Mouse (Mus musculus) heart, postnatal 25 days (tissue): ENCODE measurements around the gene Them7. TPM values are rescaled to one million over a fixed set of nuclear protein-coding genes. Genes with fewer than 3 reads are reported as not detected.

Source experiments
- DNase-seq: peaks from one replicate; pipeline ENCODE4 v3.0.0; 2022; ENCODE audit warnings: low spot score
- intact Hi-C: fragments of 180-260 bp; cut with DNase I; formaldehyde crosslinking; loops from one replicate; pipeline ENCODE4 v1.15.1; 2025
- total RNA-seq, 2 experiments: library from RNA; stranded (reverse); gene quantifications; 2 replicates each; pipeline ENCODE4 v1.2.3; 2021

The Them7 gene
- total RNA-seq, 2 experiments from 2014 or later = 1.8 to 2.0 TPM

DNA sequence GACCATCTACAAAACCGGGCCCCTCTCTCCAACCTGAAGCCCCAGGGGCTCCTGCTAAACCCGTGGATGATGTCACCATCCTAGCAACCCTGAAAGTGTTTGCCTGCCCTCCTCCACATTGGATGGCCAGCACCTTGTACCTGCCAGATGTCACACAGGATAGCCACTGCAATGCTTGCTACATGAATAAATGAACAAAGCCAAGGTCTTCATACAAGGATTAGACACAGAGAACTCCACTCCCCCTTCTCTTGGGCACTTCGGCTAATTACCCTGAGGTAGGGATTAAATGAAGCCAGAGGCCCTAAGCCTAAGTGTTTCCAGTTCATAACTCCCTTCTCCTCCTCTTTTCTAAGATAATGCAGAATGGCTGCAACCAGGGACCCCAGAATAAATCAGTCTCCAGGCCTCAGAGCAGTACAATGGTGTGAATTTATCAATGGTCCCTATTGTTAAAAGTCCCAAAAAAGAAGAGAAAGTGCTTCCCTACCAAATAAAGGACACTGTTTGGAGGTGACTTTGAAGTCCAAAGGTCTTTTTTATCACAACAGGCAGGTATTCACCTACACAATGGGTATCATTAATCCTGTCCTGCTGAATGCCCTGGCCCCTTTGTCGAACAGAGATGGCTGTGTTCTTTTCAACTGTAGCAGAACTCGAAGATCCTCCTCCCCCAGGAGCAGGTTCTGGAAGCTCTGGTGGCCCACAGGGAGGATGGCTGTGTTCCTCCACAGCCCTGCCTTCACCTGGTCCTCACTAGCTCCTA is 173.5 kb downstream of the Them7 start:
- DNase-seq = no peak
- intact Hi-C loops = no loop called here

- intact Hi-C loops = no loop called here
- no peak for DNase-seq
Observed at GRCm38 (mm10) chr2:105398636-105399084, 174.5 kb downstream of the Them7 start.

DNA sequence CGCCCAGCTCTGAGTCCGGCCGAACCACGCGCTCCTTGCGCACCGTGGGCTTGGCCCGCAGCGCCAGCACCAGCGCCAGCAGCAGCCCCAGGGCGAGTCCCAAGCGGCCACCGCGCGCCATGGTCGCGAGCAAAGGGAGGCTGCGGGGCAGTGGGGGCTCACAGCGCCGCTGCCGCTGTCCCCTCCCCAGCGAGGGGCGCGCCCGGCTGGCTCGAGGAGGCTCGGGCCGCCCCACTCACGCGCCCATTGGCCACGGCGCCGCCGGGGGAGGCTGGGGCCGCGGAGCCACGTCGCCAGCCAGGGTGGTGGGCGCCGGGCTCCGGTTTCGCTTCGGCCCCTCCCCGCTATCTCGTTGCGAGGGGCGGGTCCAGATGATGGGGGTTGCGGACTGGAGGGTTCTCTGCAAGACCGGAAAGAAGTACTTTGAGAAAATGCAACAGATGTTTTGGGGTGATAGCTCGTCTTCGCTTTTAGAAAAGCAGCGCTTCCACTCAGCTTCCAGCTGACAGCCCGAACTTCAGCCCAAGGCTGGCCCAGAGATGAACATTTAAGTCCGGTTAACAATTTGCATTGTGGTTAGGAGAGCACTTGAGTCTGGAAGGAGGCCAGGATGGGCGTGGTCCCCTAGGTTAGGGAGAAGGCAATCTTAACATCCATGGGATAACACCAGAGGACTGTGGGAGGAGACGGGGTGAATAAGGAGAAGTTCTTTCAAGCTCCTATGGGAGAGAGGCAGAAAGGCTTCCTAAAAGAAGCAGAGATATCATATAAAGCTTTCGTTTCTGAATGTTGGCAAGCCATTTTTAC is 175.2 kb downstream of the Them7 start, which contains the start of gene Rcn1:
Gene Rcn1 (minus strand): TSS at position 235 of the 807 bp plus-strand sequence.
- DNase-seq = peak; percentile 72
- intact Hi-C loops = no loop called here

GRCm38 (mm10) chr2:105400558-105400957 is 176.4 kb downstream of the Them7 start:
- DNase-seq = no peak
- intact Hi-C loops = no loop called here

DNA sequence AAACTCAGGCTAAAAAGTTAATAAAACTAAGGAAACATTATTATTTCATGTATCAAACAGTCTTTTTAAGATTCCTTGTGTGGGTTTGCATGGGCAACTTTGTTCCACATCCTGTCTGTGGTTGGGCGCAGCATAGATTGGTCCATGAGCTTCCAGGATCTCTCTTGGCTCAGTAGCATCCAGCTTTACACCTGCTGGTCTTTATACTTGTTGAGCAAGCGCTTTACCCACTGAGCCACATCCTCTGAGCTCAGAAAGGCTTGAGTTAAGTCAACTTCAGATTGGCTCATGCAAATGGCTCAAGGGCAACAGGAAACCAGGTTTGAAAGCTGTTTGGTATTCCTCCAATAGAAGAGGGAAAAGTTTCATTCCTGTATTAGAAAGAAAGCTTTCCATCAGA is 178.1 kb downstream of the Them7 start:
- intact Hi-C loops = no loop called here
- DNase-seq = no peak

GRCm38 (mm10) chr2:105408511-105408910 is 184.4 kb downstream of the Them7 start:
- intact Hi-C loops = no loop called here
- peak; percentile 43 for DNase-seq

DNA sequence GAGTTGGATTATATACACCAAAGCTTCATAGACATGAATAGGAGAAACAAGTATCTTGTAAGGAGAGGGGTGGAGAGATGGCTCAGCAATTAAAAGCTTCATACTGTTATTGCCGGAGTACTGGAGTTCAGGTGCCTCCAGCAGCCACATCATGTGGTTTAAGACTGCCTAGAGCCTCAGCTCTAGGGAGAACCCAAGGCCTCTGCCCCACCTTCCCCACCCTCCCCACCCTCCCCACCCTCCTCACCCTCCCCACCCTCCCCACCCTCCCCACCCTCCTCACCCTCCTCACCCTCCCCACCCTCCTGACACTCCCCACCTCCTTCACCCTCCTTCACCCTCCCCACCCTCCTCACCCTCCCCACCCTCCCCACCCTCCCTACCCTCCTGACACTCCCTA is 185.1 kb downstream of the Them7 start:
- no peak for DNase-seq
- intact Hi-C loops = no loop called here

- intact Hi-C loops = no loop called here
- DNase-seq = no peak
Observed at GRCm38 (mm10) chr2:105414309-105414708, 190.2 kb downstream of the Them7 start.

GRCm38 (mm10) chr2:105416046-105416659 is 192.0 kb downstream of the Them7 start:
- intact Hi-C loops = no loop called here
- DNase-seq = no peak

GRCm38 (mm10) chr2:105416660-105417348 is 192.7 kb downstream of the Them7 start:
- no peak for DNase-seq
- intact Hi-C loops = no loop called here

DNA sequence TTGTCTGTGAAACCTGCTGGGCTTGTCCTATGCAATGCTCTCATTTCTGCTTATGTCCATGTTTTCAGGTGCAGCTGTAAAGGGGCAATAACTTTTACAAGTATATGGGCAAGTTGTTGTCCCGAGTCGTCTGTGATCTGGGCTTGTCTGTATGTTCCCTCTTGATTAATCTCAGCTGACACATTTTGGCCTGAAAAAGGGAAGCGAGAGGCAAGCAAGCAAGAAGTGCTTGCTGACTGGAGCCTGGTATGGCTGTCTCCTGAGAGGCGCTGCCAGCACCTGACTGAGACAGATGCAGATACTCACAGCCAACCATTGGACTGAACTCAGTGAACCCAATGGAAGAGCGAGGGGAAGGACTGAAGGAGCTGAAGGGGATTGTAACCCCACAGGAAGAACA is 193.5 kb downstream of the Them7 start:
- no peak for DNase-seq
- intact Hi-C loops = no loop called here

GRCm38 (mm10) chr2:105418629-105419227 is 194.6 kb downstream of the Them7 start:
- DNase-seq = no peak
- intact Hi-C loops = no loop called here

- intact Hi-C loops = loop anchor here (5.0 kb wide), 1 partner anchor 170 kb away; no protein-coding TSS in a partner anchor
Observed at GRCm38 (mm10) chr2:105427447-105427846, 203.3 kb downstream of the Them7 start.

DNA sequence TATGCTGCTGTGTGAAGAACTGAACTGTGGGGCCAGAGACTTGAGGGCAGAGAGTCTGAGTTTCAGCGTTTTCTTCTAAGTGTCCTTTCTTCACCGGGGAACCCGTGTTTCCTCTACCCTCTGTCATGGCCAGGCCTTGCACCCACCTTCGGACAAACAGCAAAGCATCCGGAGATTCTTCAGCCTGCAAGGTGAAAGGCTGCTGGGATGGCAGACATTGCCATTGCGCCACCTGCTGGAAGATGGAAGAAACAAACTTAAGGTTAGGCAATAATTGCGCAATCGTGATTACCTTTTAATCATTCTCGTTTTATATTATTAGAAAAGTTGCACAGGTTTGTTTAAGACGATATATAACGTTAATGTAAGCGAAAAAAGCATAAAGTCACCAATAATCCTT is 203.9 kb downstream of the Them7 start:
- DNase-seq = peak; percentile 12

More at GRCm38 (mm10) chr2:105427447-105427846, 203.3 kb downstream of the Them7 start:
- DNase-seq = no peak

DNA sequence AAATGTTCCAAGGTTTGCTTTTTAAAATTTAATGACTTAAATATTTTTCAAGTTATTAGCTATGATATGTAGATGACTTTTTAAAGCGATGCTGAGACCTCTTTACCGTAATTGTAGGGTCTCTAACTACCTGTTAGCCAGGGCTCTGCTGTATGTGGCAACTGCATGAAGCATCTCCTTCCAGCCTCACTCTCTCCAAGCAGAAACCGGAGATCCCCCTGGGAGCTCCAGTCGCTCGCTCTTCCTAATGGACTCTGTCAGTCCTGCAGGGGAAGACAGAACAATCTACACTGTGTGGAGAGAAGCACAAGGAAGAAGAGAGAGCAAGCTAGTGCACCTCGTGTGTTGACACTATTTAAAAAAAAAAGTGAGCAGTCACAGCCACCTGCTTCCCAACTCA is 204.3 kb downstream of the Them7 start:
- intact Hi-C loops = loop anchor here (1.0 to 5.0 kb wide), 3 partner anchors 61 to 171 kb away; no protein-coding TSS in a partner anchor
- DNase-seq = no peak

More for the DNA sequence above, 203.9 kb downstream of the Them7 start:
- intact Hi-C loops = loop anchor here (1.0 to 5.0 kb wide), 3 partner anchors 61 to 171 kb away; no protein-coding TSS in a partner anchor
